Mouse (Mus musculus) hindbrain, embryonic 16.5 days (tissue): ENCODE results near the gene Tead3. TPM values are rescaled to one million over a fixed set of nuclear protein-coding genes. Genes with fewer than 3 reads are reported as not detected.
A peak's percentile ranks its signal among the peaks of the same experiment; 100 is the strongest.

Source experiments
- ATAC-seq: fragments of 200-750 bp; cut with Nextera tagmentation; 2 replicates; pipeline ENCODE4 v1.8.0; 2017; ENCODE audit warnings: moderate TSS enrichment, moderate library complexity
- H3K27ac ChIP-seq: fragments of 300-500 bp; sonication (generic); 2 replicates; pipeline ENCODE4 v1.5.1; 2014; ENCODE audit warnings: low read depth, mild to moderate bottlenecking, control low read depth, low read length, moderate library complexity
- H3K27me3 ChIP-seq: fragments of 300-500 bp; sonication (generic); replicated peaks from 2 replicates; pipeline ENCODE4 v1.6.1; 2014; ENCODE audit warnings: low read length; ENCODE audit not compliant: control insufficient read depth, insufficient read depth
- H3K36me3 ChIP-seq: fragments of 300-500 bp; sonication (generic); 2 replicates; pipeline ENCODE4 v1.6.1; 2014; ENCODE audit warnings: mild to moderate bottlenecking, low read length, moderate library complexity, mixed read lengths; ENCODE audit not compliant: control insufficient read depth, insufficient read depth
- H3K4me1 ChIP-seq: fragments of 300-500 bp; sonication (generic); 2 replicates; pipeline ENCODE4 v1.6.1; 2014; ENCODE audit warnings: low read depth, low read length; ENCODE audit not compliant: control insufficient read depth, insufficient read depth
- H3K4me2 ChIP-seq: fragments of 300-500 bp; sonication (generic); 2 replicates; pipeline ENCODE4 v1.6.1; 2014; ENCODE audit warnings: mild to moderate bottlenecking, low read length, control low read depth, moderate library complexity
- H3K4me3 ChIP-seq: fragments of 300-500 bp; sonication (generic); 2 replicates; pipeline ENCODE4 v1.5.1; 2014; ENCODE audit warnings: mild to moderate bottlenecking, low read length, control low read depth, moderate library complexity
- H3K9ac ChIP-seq: fragments of 300-500 bp; sonication (generic); 2 replicates; pipeline ENCODE4 v1.6.1; 2014; ENCODE audit warnings: low read depth, mild to moderate bottlenecking, control low read depth, low read length, moderate library complexity
- H3K9me3 ChIP-seq: fragments of 300-500 bp; sonication (generic); 2 replicates; pipeline ENCODE4 v1.6.1; 2014; ENCODE audit warnings: mild to moderate bottlenecking, low read length, moderate library complexity; ENCODE audit not compliant: control insufficient read depth
- WGBS: fragments of 180-500 bp; shearing (Covaris S2); extraction: QIAGEN DNeasy Blood & Tissue Kit; methylation state at CpG from one replicate; pipeline ENCODE4 v1.1.7; 2014; 5-methylcytosine and 5-hydroxymethylcytosine counted together
- polyA plus RNA-seq: library from polyadenylated mRNA; unstranded; fragments of >200 nt; fragmentation: Nextera tagmentation; extraction: Ambion mirVana; gene quantifications from 2 replicates; pipeline ENCODE4 v1.2.1, GENCODE M21; 2015

Gene Tead3
- polyA plus RNA-seq = 1.4 and 2.0 TPM in 2 replicates

GRCm38 (mm10) chr17:28350466-28351352 lies at the start of gene Tead3:
TSS of gene Tead3 (minus strand) at chr17:28350817.
- Histone ChIP-seq H3K27me3 (peaks cover 15% of the 10 kb centered on the region), H3K4me3 (peak within 1 kb of the TSS; percentile 66), H3K36me3 (no peaks in the 10 kb centered on the region), H3K9ac (peak within 1 kb of the TSS; percentile 73), H3K27ac (peak within 1 kb of the TSS; percentile 57), H3K9me3 (no peaks in the 10 kb centered on the region), H3K4me2 (peak within 1 kb of the TSS; percentile 92), H3K4me1 (peaks cover 13% of the 10 kb centered on the region)
- under 1% methylated on average over 52 of the region's 73 CpGs for WGBS
- peak; percentile 78 for ATAC-seq

GRCm38 (mm10) chr17:28394994-28395393 lies 44.4 kb upstream of the Tead3 start:
- WGBS = 88% methylated on average over 7 of the region's 7 CpGs
- H3K36me3 ChIP-seq = peaks cover 2% of the 10 kb centered on the region; the same call in 1 of the 2 replicates
- no peak overlapping the region for H3K4me3 ChIP-seq
- H3K9me3 ChIP-seq = no peaks in the 10 kb centered on the region
- H3K4me1 ChIP-seq = no peaks in the 10 kb centered on the region; the same call in 1 of the 2 replicates
- ATAC-seq = no peak
- H3K27me3 ChIP-seq = no peaks in the 10 kb centered on the region
- no peak overlapping the region for H3K4me2 ChIP-seq
- no peak overlapping the region for H3K9ac ChIP-seq
- H3K27ac ChIP-seq = no peak overlapping the region

- Histone ChIP-seq H3K9me3 (no peaks in the 10 kb centered on the region), H3K36me3 (peaks cover 2% of the 10 kb centered on the region; the same call in 1 of the 2 replicates), H3K9ac (no peak overlapping the region), H3K4me2 (no peak overlapping the region), H3K4me3 (no peak overlapping the region), H3K27ac (no peak overlapping the region), H3K4me1 (no peaks in the 10 kb centered on the region; the same call in 1 of the 2 replicates), H3K27me3 (no peaks in the 10 kb centered on the region)
- ATAC-seq = no peak
- 84% methylated on average over 15 of the region's 15 CpGs for WGBS
These were observed 43.6 kb upstream of the Tead3 start for GRCm38 (mm10) chr17:28394051-28394765.

GRCm38 (mm10) chr17:28391568-28392432 lies 41.2 kb upstream of the Tead3 start:
- Histone ChIP-seq H3K27me3 (peaks cover 3% of the 10 kb centered on the region; the same call in 1 of the 2 replicates), H3K27ac (no peak overlapping the region), H3K9me3 (no peaks in the 10 kb centered on the region), H3K36me3 (no peaks in the 10 kb centered on the region), H3K4me3 (no peak overlapping the region), H3K9ac (no peak overlapping the region), H3K4me1 (no peaks in the 10 kb centered on the region; the same call in 1 of the 2 replicates), H3K4me2 (no peak overlapping the region; the same call in 1 of the 2 replicates)
- 13% methylated on average over 23 of the region's 25 CpGs for WGBS
- ATAC-seq = no peak

GRCm38 (mm10) chr17:28388534-28388933 lies 37.9 kb upstream of the Tead3 start:
- H3K36me3 ChIP-seq = no peaks in the 10 kb centered on the region
- no peak overlapping the region for H3K4me2 ChIP-seq
- no peaks in the 10 kb centered on the region; the same call in 1 of the 2 replicates for H3K4me1 ChIP-seq
- H3K9me3 ChIP-seq = no peaks in the 10 kb centered on the region
- H3K27me3 ChIP-seq = peaks cover 3% of the 10 kb centered on the region; the same call in 1 of the 2 replicates
- H3K9ac ChIP-seq = no peak overlapping the region
- WGBS = 90% methylated on average over 3 of the region's 3 CpGs
- no peak overlapping the region for H3K4me3 ChIP-seq
- no peak for ATAC-seq
- H3K27ac ChIP-seq = no peak overlapping the region

GRCm38 (mm10) chr17:28386150-28386905 lies 35.7 kb upstream of the Tead3 start:
- Histone ChIP-seq H3K9ac (peak overlapping the region; percentile 2), H3K27ac (no peak overlapping the region; the same call in 1 of the 2 replicates), H3K4me3 (peak overlapping the region; percentile 24), H3K36me3 (no peaks in the 10 kb centered on the region), H3K4me2 (peak overlapping the region; percentile 62), H3K27me3 (peaks cover 3% of the 10 kb centered on the region; the same call in 1 of the 2 replicates), H3K4me1 (no peaks in the 10 kb centered on the region), H3K9me3 (no peaks in the 10 kb centered on the region)
- peak; percentile 80 for ATAC-seq
- WGBS = 5% methylated on average over 23 of the region's 23 CpGs

- Histone ChIP-seq H3K4me2 (no peak overlapping the region), H3K4me3 (no peak overlapping the region)
- WGBS = 69% methylated on average over 4 of the region's 4 CpGs
These were observed 33.7 kb upstream of the Tead3 start for GRCm38 (mm10) chr17:28384298-28384697.

GRCm38 (mm10) chr17:28380255-28380654 lies 29.6 kb upstream of the Tead3 start:
- no peak for ATAC-seq
- H3K4me1 ChIP-seq = no peaks in the 10 kb centered on the region
- 9% methylated on average over 6 of the region's 6 CpGs for WGBS

More at GRCm38 (mm10) chr17:28384298-28384697, 33.7 kb upstream of the Tead3 start:
- ATAC-seq = no peak
- no peak overlapping the region for H3K9ac ChIP-seq
- no peaks in the 10 kb centered on the region for H3K36me3 ChIP-seq
- no peaks in the 10 kb centered on the region for H3K4me1 ChIP-seq
- H3K9me3 ChIP-seq = no peaks in the 10 kb centered on the region
- H3K27me3 ChIP-seq = peaks cover 3% of the 10 kb centered on the region; the same call in 1 of the 2 replicates
- no peak overlapping the region for H3K27ac ChIP-seq

More at GRCm38 (mm10) chr17:28380255-28380654, 29.6 kb upstream of the Tead3 start:
- H3K9me3 ChIP-seq = no peaks in the 10 kb centered on the region
- H3K27ac ChIP-seq = no peak overlapping the region
- no peak overlapping the region for H3K4me3 ChIP-seq
- no peaks in the 10 kb centered on the region for H3K36me3 ChIP-seq
- no peak overlapping the region for H3K9ac ChIP-seq
- peaks cover 6% of the 10 kb centered on the region for H3K27me3 ChIP-seq
- no peak overlapping the region for H3K4me2 ChIP-seq
